Mouse (Mus musculus) retina, postnatal 7 days (tissue): ENCODE data around the gene Ovca2.

Source experiments
- DNase-seq: peaks from one replicate; pipeline ENCODE4 v3.0.0-alpha.2; 2012; ENCODE audit warnings: low read depth, low spot score

The Ovca2 gene

GRCm38 (mm10) chr11:75152603-75153557 is 25.8 kb downstream of the Ovca2 start:
- DNase-seq = no peak

GRCm38 (mm10) chr11:75150346-75150745 is 28.3 kb downstream of the Ovca2 start:
- DNase-seq = no peak

- no peak for DNase-seq
Observed at GRCm38 (mm10) chr11:75148332-75149035, 30.2 kb downstream of the Ovca2 start.

- DNase-seq = no peak
Observed at GRCm38 (mm10) chr11:75147846-75148168, 30.8 kb downstream of the Ovca2 start.

- no peak for DNase-seq
Observed at GRCm38 (mm10) chr11:75147106-75147845, 31.4 kb downstream of the Ovca2 start.

GRCm38 (mm10) chr11:75145841-75146240 is 32.8 kb downstream of the Ovca2 start:
- DNase-seq = no peak

GRCm38 (mm10) chr11:75142749-75143148 is 35.9 kb downstream of the Ovca2 start:
- DNase-seq = no peak

GRCm38 (mm10) chr11:75141913-75142312 is 36.7 kb downstream of the Ovca2 start:
- no peak for DNase-seq

GRCm38 (mm10) chr11:75141038-75141437 is 37.6 kb downstream of the Ovca2 start:
- no peak for DNase-seq

- no peak for DNase-seq
Observed at GRCm38 (mm10) chr11:75140431-75140830, 38.2 kb downstream of the Ovca2 start.

GRCm38 (mm10) chr11:75139122-75139963 is 39.3 kb downstream of the Ovca2 start:
- no peak for DNase-seq

- DNase-seq = no peak
Observed at GRCm38 (mm10) chr11:75136666-75137398, 41.8 kb downstream of the Ovca2 start.

- no peak for DNase-seq
Observed at GRCm38 (mm10) chr11:75135358-75135757, 43.3 kb downstream of the Ovca2 start.

- DNase-seq = no peak
Observed at GRCm38 (mm10) chr11:75134485-75135068, 44.1 kb downstream of the Ovca2 start.

- no peak for DNase-seq
Observed at GRCm38 (mm10) chr11:75133951-75134350, 44.7 kb downstream of the Ovca2 start.

GRCm38 (mm10) chr11:75133391-75133790 is 45.2 kb downstream of the Ovca2 start:
- DNase-seq = no peak

- DNase-seq = no peak
Observed at GRCm38 (mm10) chr11:75132278-75132677, 46.4 kb downstream of the Ovca2 start.

GRCm38 (mm10) chr11:75131300-75131699 is 47.3 kb downstream of the Ovca2 start:
- DNase-seq = no peak

GRCm38 (mm10) chr11:75129481-75129880 is 49.2 kb downstream of the Ovca2 start:
- DNase-seq = no peak

- no peak for DNase-seq
Observed at GRCm38 (mm10) chr11:75126384-75126783, 52.3 kb downstream of the Ovca2 start.
